Mouse (Mus musculus) right cerebral cortex, postnatal 10 days (tissue): ENCODE results near the gene Atg5.
"Not testable (repeated sequence)": the region's sequence is repeated elsewhere in the genome, so short reads cannot be mapped to it uniquely, and the experiment has no call there.

Source experiments
- DNase-seq, 2 experiments: peaks; one replicate each; pipeline ENCODE4 v3.0.0; 2021; ENCODE audit warnings: low spot score in 2 of 2

Atg5 gene

GRCm38 (mm10) chr10:44268145-44268860 lies at the start of gene Atg5:
Gene Atg5 (plus strand): TSS chr10:44268358.
- DNase-seq, result peak; percentile 99

GRCm38 (mm10) chr10:44219073-44219472 lies 49.1 kb upstream of the Atg5 start:
- peak; percentile 27 to 31 for DNase-seq

GRCm38 (mm10) chr10:44224345-44224744 lies 43.8 kb upstream of the Atg5 start:
- no peak for DNase-seq

- peak in 1 of 2 experiments; percentile 32 for DNase-seq
Observed at GRCm38 (mm10) chr10:44233351-44233750, 34.8 kb upstream of the Atg5 start.

DNA sequence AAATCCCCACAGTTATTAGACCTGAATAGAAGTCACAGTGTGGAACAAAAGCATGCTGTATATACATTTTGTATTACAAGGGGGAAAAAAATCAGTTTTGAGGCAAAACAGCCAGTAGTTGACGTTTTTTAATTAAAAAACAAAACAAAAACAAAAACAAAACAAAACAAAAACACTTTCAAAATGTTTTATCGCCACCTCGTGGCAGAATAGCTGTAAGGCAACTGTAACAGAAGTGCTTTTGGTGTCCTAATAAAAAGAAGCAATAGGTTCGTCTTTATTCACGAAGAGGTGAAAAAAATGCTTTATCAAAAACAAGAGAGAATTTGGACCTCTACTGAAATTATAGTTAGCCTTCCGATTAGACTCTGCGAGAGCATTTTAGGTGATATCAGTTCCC lies 32.9 kb upstream of the Atg5 start:
- DNase-seq, result not testable (repeated sequence)

DNA sequence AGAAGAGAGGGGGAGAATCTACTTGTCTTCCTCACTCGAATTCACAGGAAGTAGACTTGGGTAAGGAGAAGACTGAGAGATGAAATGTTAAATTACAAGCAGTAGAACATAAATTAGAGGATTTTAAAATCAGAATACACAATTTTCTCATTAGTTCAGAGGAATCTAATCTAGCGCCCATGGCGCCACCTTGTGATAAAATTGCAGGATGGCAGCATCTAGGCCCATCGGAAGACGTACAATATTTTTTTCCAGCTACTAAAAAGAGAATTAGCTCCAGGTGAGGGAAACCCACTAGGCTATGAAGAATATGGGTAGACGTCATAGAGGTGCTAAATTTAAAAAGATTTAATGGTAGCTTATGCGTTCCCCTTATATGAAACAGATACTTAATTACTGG lies 11.5 kb upstream of the Atg5 start:
- peak in 1 of 2 experiments; percentile 42 for DNase-seq

- no peak for DNase-seq
Observed at GRCm38 (mm10) chr10:44265835-44266234, 2.3 kb upstream of the Atg5 start.

GRCm38 (mm10) chr10:44266561-44266960 lies 1.6 kb upstream of the Atg5 start:
- no peak for DNase-seq

GRCm38 (mm10) chr10:44267426-44268142 lies 574 bp upstream of the Atg5 start:
- DNase-seq, result no peak

DNA sequence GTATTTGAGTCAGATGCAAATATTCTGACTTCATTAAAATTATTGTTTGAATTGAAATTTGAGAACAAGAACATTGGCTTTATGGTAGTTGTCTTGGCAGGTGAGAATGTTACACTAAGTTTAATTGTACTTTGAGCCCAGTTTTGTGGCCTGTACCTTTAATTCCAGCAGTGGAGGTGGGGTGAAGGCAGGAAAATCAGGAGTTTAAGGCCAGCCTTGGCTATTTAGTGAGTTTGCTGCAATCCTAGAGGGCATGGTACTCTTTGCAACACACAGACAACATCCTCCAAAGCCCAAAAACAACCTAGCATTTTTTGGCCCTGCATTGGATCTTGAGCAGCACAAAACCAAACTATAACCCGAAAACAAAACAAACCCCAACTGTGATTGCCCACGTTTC lies 1.1 kb downstream of the Atg5 start:
- DNase-seq, result no peak

GRCm38 (mm10) chr10:44282323-44282722 lies 14.2 kb downstream of the Atg5 start:
- no peak for DNase-seq

DNA sequence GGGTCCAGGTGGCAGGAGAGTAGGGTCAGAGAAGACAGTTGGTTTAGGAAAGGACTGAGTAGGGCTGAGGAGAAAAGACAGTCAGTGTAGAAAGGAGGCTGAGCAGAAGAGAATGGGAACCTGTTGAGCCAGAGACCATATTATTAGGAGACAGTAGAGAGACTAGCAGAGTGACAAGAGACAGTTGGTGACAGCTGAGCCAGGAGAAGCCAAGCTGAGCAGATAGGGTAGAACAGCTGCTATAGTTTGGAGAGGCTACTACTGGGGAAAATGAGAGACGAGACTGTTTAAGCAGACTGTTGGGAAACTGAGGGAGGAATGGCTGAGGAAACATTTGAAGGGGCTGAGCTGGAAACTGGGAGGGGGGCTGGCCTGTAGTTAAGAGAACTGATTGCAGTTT lies 16.9 kb downstream of the Atg5 start:
- DNase-seq, result no peak

GRCm38 (mm10) chr10:44285935-44286334 lies 17.8 kb downstream of the Atg5 start:
- DNase-seq, result no peak

- no peak for DNase-seq
Observed at GRCm38 (mm10) chr10:44290876-44291275, 22.7 kb downstream of the Atg5 start.

GRCm38 (mm10) chr10:44292205-44292604 lies 24.0 kb downstream of the Atg5 start:
- no peak for DNase-seq

- DNase-seq, result no peak
Observed at GRCm38 (mm10) chr10:44299165-44299564, 31.0 kb downstream of the Atg5 start.

GRCm38 (mm10) chr10:44300078-44300477 lies 31.9 kb downstream of the Atg5 start:
- DNase-seq, result no peak

DNA sequence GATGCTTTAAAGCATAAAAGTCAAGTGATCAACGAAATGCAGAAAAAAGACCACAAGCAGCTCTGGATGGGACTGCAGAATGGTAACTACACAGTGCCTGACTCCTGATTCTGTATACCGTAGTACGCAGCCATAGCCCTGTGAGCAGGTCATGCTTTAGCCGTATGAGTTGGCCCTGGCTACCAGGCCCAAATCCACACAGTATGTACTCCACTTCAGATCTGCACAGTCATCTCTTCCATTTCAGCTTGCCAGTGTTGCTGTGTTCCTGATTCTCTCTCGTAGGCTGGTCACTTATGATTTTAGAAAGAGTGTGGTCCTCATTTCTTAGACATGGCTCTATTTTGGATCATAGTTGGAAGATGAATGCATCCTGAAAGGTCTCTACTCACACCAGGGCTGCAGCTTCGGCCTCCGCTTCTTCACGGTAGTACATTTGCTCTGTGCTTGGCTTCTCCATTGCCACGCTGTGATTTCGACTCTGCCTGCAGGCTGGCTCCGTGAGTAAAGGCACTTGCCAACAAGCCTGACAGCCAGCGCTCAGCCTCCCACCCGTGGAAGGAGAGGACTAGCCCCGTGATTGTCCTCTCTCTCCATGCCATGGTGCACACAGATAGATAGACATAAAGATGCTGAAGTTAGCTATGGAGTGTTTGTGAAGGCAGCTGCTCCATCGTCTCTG lies 35.6 kb downstream of the Atg5 start:
- DNase-seq, result peak in 1 of 2 experiments; percentile 36

DNA sequence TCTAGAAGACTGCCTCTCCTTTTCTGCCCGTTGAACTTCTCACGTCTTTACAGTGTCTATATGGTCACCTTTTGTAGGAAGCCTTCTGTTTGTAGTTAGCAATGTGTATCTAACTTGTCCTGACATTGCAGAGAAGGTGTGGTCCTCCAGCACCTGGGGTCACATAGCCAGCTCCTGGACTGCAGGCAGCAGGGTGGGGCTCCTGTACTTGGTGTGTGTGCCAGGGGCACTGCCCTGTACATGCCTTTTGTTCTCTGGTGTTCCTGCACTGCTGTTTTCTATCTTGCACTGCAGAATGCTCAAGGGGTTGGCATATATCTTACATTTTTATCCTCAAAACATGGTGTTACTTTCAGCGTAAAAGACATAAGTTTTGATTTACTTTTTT lies 36.2 kb downstream of the Atg5 start:
- no peak for DNase-seq

- no peak for DNase-seq
Observed at GRCm38 (mm10) chr10:44304845-44305244, 36.7 kb downstream of the Atg5 start.

GRCm38 (mm10) chr10:44306308-44306707 lies 38.1 kb downstream of the Atg5 start:
- DNase-seq, result no peak

DNA sequence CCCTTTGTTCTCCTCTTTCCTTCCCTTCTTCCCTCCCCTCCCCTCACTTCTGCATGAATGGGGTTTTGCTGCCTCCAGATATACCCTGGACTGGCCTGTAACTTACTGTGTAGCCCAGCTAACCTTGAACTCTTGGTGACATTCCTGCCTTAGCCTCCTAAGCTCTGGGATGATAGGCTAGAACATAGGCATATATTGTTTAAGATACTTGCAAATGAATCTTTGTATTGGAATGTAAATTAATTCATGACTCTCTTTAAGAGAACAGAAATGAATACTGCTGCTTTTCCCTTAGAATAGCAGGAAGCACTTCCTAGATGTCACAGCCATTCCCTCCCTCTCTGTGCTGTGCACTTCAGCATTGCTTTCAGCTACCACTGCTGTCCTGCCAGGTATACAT lies 40.1 kb downstream of the Atg5 start:
- no peak for DNase-seq

- DNase-seq, result no peak
Observed at GRCm38 (mm10) chr10:44309250-44309649, 41.1 kb downstream of the Atg5 start.
